ENCODE assay signal across 17 mouse cellular contexts in the genomic region with DNA sequence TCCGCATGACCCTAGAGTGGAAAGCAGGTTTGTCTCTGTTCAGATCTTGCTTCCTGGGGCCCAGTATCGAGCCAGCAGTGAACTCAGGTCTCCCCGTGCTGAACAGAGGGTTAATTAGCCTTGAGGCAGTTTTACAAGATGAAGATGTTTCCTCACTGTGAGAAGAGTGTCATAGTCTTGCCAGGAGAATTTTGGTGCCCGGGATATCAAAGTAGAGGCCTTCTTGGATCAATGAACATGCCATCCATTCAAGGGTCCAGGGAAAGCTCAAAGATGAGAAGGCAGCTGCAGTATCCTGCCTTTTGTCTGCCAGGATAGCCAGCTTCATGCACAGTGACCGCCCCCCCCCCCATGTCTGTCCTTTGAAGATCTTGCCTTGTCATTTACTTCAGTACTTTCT.
"Had no signal": no experiment of that assay in that cellular context is flagged by ENCODE, and none has a peak within 500 bp of the region (broad histone marks: within the 10 kb centered on the region; RNA-seq: fewer than 3 reads in every experiment).

No protein-coding gene starts in this region.

- H3K27me3 ChIP-seq: kidney, embryonic 15.5 days; lung, embryonic 15.5 days; midbrain, embryonic 13.5 days; neural tube, embryonic 13.5 days had no signal

- H3K36me3 ChIP-seq: kidney, embryonic 15.5 days; liver, embryonic 15.5 days; lung, embryonic 15.5 days; midbrain, embryonic 10.5 days; midbrain, embryonic 13.5 days; neural tube, embryonic 13.5 days had no signal

- ATAC-seq: midbrain, embryonic 13.5 days; midbrain, embryonic 16.5 days had no signal

- H3K9ac ChIP-seq: kidney, embryonic 15.5 days; liver, embryonic 15.5 days; lung, embryonic 15.5 days; midbrain, embryonic 13.5 days; neural tube, embryonic 13.5 days had no signal

- DNase-seq: kidney, adult 8-10 months; kidney, postnatal 14 days; kidney, postnatal 4 days; lung, adult 18-20 months; lung, postnatal 10 days; thymus, adult 18-20 months; thymus, postnatal 36 days had no signal

- H3K9me3 ChIP-seq: kidney, embryonic 15.5 days; liver, embryonic 15.5 days; lung, embryonic 15.5 days; midbrain, embryonic 10.5 days; midbrain, embryonic 13.5 days; neural tube, embryonic 13.5 days had no signal

- H3K4me1 ChIP-seq: liver, embryonic 15.5 days; megakaryocyte, embryonic 14.5 days; midbrain, embryonic 10.5 days; midbrain, embryonic 13.5 days; neural tube, embryonic 13.5 days had no signal

- H3K4me3 ChIP-seq: kidney, embryonic 15.5 days; liver, embryonic 15.5 days; lung, embryonic 15.5 days; megakaryocyte, embryonic 14.5 days; midbrain, embryonic 10.5 days; midbrain, embryonic 13.5 days; myocyte; neural tube, embryonic 13.5 days had no signal

- H3K4me2 ChIP-seq: kidney, embryonic 15.5 days; liver, embryonic 11.5 days; liver, embryonic 15.5 days; lung, embryonic 15.5 days; midbrain, embryonic 13.5 days; neural tube, embryonic 13.5 days had no signal

- H3K27ac ChIP-seq: kidney, embryonic 15.5 days; liver, embryonic 15.5 days; lung, embryonic 15.5 days; midbrain, embryonic 10.5 days; midbrain, embryonic 13.5 days; neural tube, embryonic 13.5 days had no signal
